Mouse (Mus musculus) stomach, postnatal 0 days (tissue): ENCODE results near the gene Gmeb1. TPM values are rescaled to one million over a fixed set of nuclear protein-coding genes. Genes with fewer than 3 reads are reported as not detected.

ENCODE experiments used
- ATAC-seq: fragments of 200-750 bp; cut with Nextera tagmentation; 2 replicates; pipeline ENCODE4 v1.8.0; 2017; ENCODE audit not compliant: low FRiP score, low TSS enrichment
- DNase-seq: peaks from one replicate; pipeline ENCODE4 v3.0.0-alpha.2; 2016; ENCODE audit warnings: low spot score
- H3K27ac ChIP-seq: fragments of 300-500 bp; sonication (generic); replicated peaks from 2 replicates; pipeline ENCODE4 v1.5.1; 2014; ENCODE audit warnings: mild to moderate bottlenecking, control low read depth
- H3K27me3 ChIP-seq: fragments of 300-500 bp; sonication (generic); 2 replicates; pipeline ENCODE4 v1.6.1; 2014; ENCODE audit warnings: low read length; ENCODE audit not compliant: control insufficient read depth, insufficient read depth
- H3K36me3 ChIP-seq: fragments of 300-500 bp; sonication (generic); 2 replicates; pipeline ENCODE4 v1.6.1; 2014; ENCODE audit warnings: low read length, mixed read lengths; ENCODE audit not compliant: control insufficient read depth, insufficient read depth
- H3K4me1 ChIP-seq: fragments of 300-500 bp; sonication (generic); replicated peaks from 2 replicates; pipeline ENCODE4 v1.6.1; 2014; ENCODE audit warnings: antibody characterized with exemption; ENCODE audit not compliant: control insufficient read depth, insufficient read depth
- H3K4me2 ChIP-seq: fragments of 300-500 bp; sonication (generic); replicated peaks from 2 replicates; pipeline ENCODE4 v1.6.1; 2014; ENCODE audit warnings: low read depth, mild to moderate bottlenecking, control low read depth, moderate library complexity
- H3K4me3 ChIP-seq: fragments of 300-500 bp; sonication (generic); 2 replicates; pipeline ENCODE4 v1.5.1; 2014; ENCODE audit warnings: low read depth, low read length, control low read depth
- H3K9ac ChIP-seq: fragments of 300-500 bp; sonication (generic); 2 replicates; pipeline ENCODE4 v1.6.1; 2014; ENCODE audit warnings: mild to moderate bottlenecking, low read length, control low read depth, mixed read lengths
- H3K9me3 ChIP-seq: fragments of 300-500 bp; sonication (generic); 2 replicates; pipeline ENCODE4 v1.6.1; 2016; ENCODE audit warnings: low read length; ENCODE audit not compliant: control insufficient read depth
- CTCF ChIP-seq: IDR thresholded peaks from 2 replicates; pipeline ENCODE4 v1.5.1; 2016; ENCODE audit warnings: antibody characterized with exemption, low read depth, mild to moderate bottlenecking, moderate library complexity
- EP300 ChIP-seq: optimal IDR thresholded peaks from 2 replicates; pipeline ENCODE3; 2016; ENCODE audit warnings: antibody characterized with exemption
- WGBS: fragments of 180-500 bp; shearing (Covaris S2); extraction: QIAGEN DNeasy Blood & Tissue Kit; methylation state at CpG from one replicate; pipeline ENCODE4 v1.1.7; 2014; 5-methylcytosine and 5-hydroxymethylcytosine counted together
- polyA plus RNA-seq: library from polyadenylated mRNA; unstranded; fragments of >200 nt; fragmentation: Nextera tagmentation; extraction: Ambion mirVana; gene quantifications from 2 replicates; pipeline ENCODE4 v1.2.1, GENCODE M21; 2015

Gmeb1 gene
- polyA plus RNA-seq, 1 experiment from 2014 or later, result 11.4 TPM

GRCm38 (mm10) chr4:132214847-132215246, 46.6 kb downstream of the Gmeb1 start:
- peaks cover 4% of the 10 kb centered on the region; the same call in 1 of the 2 replicates for H3K4me1 ChIP-seq
- H3K36me3 ChIP-seq, result no peaks in the 10 kb centered on the region
- H3K9ac ChIP-seq, result no peak overlapping the region
- TF ChIP-seq CTCF, result no peak
- no peak for TF ChIP-seq EP300
- ATAC-seq (peak; percentile 44), DNase-seq (peak; percentile 17)
- WGBS, result 56% methylated on average over 4 of the region's 4 CpGs
- no peak overlapping the region for H3K4me3 ChIP-seq
- no peaks in the 10 kb centered on the region for H3K9me3 ChIP-seq
- no peak overlapping the region; the same call in 1 of the 2 replicates for H3K27ac ChIP-seq
- H3K4me2 ChIP-seq, result no peak overlapping the region
- H3K27me3 ChIP-seq, result no peaks in the 10 kb centered on the region

- Histone ChIP-seq H3K27me3 (no peaks in the 10 kb centered on the region), H3K9ac (peak within 1 kb of the TSS; percentile 98), H3K4me3 (peak within 1 kb of the TSS; percentile 95), H3K36me3 (no peaks in the 10 kb centered on the region), H3K9me3 (no peaks in the 10 kb centered on the region), H3K27ac (peak within 1 kb of the TSS; percentile 97), H3K4me1 (peaks cover 4% of the 10 kb centered on the region; the same call in 1 of the 2 replicates), H3K4me2 (peak within 1 kb of the TSS; percentile 94)
- peak; percentile 96 for ATAC-seq
- WGBS, result 2% methylated on average over 66 of the region's 78 CpGs
- TF ChIP-seq CTCF (peak; percentile 86), EP300 (peak; percentile 69)
- DNase-seq, result peak; percentile 98
Measured at GRCm38 (mm10) chr4:132211953-132212734, 49.3 kb downstream of the Gmeb1 start, which contains the start of gene Ythdf2. Ythdf2 (minus strand) TSS chr4:132212303.

- Histone ChIP-seq H3K4me3 (peak overlapping the region; percentile 95), H3K27ac (peak overlapping the region; percentile 97), H3K9ac (peak overlapping the region; percentile 98), H3K36me3 (no peaks in the 10 kb centered on the region), H3K9me3 (no peaks in the 10 kb centered on the region), H3K4me2 (peak overlapping the region; percentile 94), H3K27me3 (no peaks in the 10 kb centered on the region), H3K4me1 (peaks cover 4% of the 10 kb centered on the region; the same call in 1 of the 2 replicates)
- DNase-seq (peak; percentile 44), ATAC-seq (peak; percentile 66)
- WGBS, result under 1% methylated on average over 60 of the region's 89 CpGs
- TF ChIP-seq CTCF, result no peak
- no peak for TF ChIP-seq EP300
Measured at GRCm38 (mm10) chr4:132211091-132211942, 50.1 kb downstream of the Gmeb1 start.

- Histone ChIP-seq H3K4me1 (peaks cover 4% of the 10 kb centered on the region; the same call in 1 of the 2 replicates), H3K4me2 (peak overlapping the region; percentile 94), H3K4me3 (peak overlapping the region; percentile 95), H3K9me3 (no peaks in the 10 kb centered on the region), H3K9ac (peak overlapping the region; percentile 98), H3K27ac (peak overlapping the region; percentile 97; the same call in 1 of the 2 replicates), H3K27me3 (no peaks in the 10 kb centered on the region), H3K36me3 (no peaks in the 10 kb centered on the region)
- peak; percentile 24; the same call in 1 of the 2 replicates for ATAC-seq
- no peak for TF ChIP-seq EP300
- TF ChIP-seq CTCF, result no peak
- 3% methylated on average over 2 of the region's 2 CpGs for WGBS
- DNase-seq, result peak; percentile 19
Measured at GRCm38 (mm10) chr4:132210325-132210724, 51.1 kb downstream of the Gmeb1 start.

GRCm38 (mm10) chr4:132209299-132209698, 52.1 kb downstream of the Gmeb1 start:
- Histone ChIP-seq H3K27ac (0 out of 2 replicates have a peak overlapping the region, but pooled peaks have one; percentile 9), H3K4me2 (0 out of 2 replicates have a peak overlapping the region, but pooled peaks have one; percentile 6), H3K9ac (no peak overlapping the region), H3K4me1 (peaks cover 4% of the 10 kb centered on the region; the same call in 1 of the 2 replicates), H3K9me3 (no peaks in the 10 kb centered on the region), H3K4me3 (no peak overlapping the region), H3K36me3 (peaks cover 5% of the 10 kb centered on the region; the same call in 1 of the 2 replicates), H3K27me3 (no peaks in the 10 kb centered on the region)
- ATAC-seq, result no peak
- no peak for TF ChIP-seq CTCF
- TF ChIP-seq EP300, result no peak
- no peak for DNase-seq
- WGBS, result 79% methylated on average over 2 of the region's 2 CpGs
